Mouse (Mus musculus) MEL (cell line): Measurements from ENCODE around the gene Hoxa11.

ENCODE experiments used
- BHLHE40 ChIP-seq: IDR thresholded peaks from 2 replicates; pipeline ENCODE4 v1.6.1; 2012; ENCODE audit warnings: low read depth, mild to moderate bottlenecking, inconsistent platforms, low read length, improper control_type of control experiment, borderline replicate concordance
- ELF1 ChIP-seq: IDR thresholded peaks from 2 replicates; pipeline ENCODE4 v1.6.1; 2014; ENCODE audit warnings: low read depth, mild to moderate bottlenecking, inconsistent platforms, low read length, improper control_type of control experiment, moderate library complexity
- MAX ChIP-seq: IDR thresholded peaks from 2 replicates; pipeline ENCODE4 v1.6.1; 2011; ENCODE audit warnings: low read length, improper control_type of control experiment
- TCF12 ChIP-seq: IDR thresholded peaks from 2 replicates; pipeline ENCODE4 v1.6.1; 2014; ENCODE audit warnings: low read depth, mild to moderate bottlenecking, inconsistent platforms, low read length, improper control_type of control experiment, moderate library complexity

- no peak for TF ChIP-seq MAX
- no peak for TF ChIP-seq BHLHE40
- TF ChIP-seq ELF1, result no peak
- no peak for TF ChIP-seq TCF12
Measured at GRCm38 (mm10) chr6:52200751-52201250, 44.8 kb downstream of the Hoxa11 start.
